Mouse (Mus musculus): ENCODE results near the gene Ngef. TPM values are rescaled to one million over a fixed set of nuclear protein-coding genes. Genes with fewer than 3 reads are reported as not detected.

Ngef gene
- polyA plus RNA-seq, 1 experiment from 2014 or later: 13.3 TPM

DNA sequence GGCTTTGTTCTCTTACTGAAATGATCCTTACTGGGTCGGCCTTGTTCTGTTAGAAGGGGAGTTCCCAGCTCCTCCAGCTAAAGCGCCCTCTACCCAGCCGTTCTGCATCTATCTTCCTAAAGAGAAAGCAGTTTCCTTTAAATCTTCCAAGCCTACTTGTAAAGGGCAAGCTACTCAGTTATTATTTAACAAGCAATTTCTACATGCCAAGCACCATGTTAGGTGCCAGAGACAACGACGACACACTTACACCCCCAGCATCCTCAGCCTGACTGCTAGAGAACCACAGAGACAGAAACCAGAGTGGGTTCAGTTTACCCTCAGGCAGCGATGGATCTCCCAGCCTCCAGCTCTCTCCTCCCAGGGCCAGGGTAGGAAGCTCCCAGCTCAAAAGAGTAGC, 65.8 kb downstream of the Ngef start:
- H3K9me3 ChIP-seq (ENCODE audit: control insufficient read depth): no peaks in the 10 kb centered on the region
- no peak overlapping the region for H3K9ac ChIP-seq (ENCODE audit: low read depth, low read length)
- H3K27ac ChIP-seq (ENCODE audit: low read depth, low read length): no peak overlapping the region
- TF ChIP-seq CTCF (IDR thresholded peaks at IDR 0.05; ENCODE audit: low read depth): no peak
- no peak for ATAC-seq
- WGBS: 73% methylated on average over 6 of the region's 6 CpGs
- no peaks in the 10 kb centered on the region for H3K36me3 ChIP-seq (ENCODE audit: control insufficient read depth, insufficient read depth)
- no peaks in the 10 kb centered on the region for H3K4me1 ChIP-seq (replicated peaks; ENCODE audit: control insufficient read depth, insufficient read depth, low read length)
- H3K4me2 ChIP-seq (replicated peaks; ENCODE audit: low read depth): no peak overlapping the region
- no peak overlapping the region for H3K4me3 ChIP-seq (ENCODE audit: low read depth, low read length)
- 0 out of 2 replicates have a peak, but pooled peaks cover 5% of the 10 kb centered on the region for H3K27me3 ChIP-seq (replicated peaks; ENCODE audit: control insufficient read depth, insufficient read depth, low read length)

DNA sequence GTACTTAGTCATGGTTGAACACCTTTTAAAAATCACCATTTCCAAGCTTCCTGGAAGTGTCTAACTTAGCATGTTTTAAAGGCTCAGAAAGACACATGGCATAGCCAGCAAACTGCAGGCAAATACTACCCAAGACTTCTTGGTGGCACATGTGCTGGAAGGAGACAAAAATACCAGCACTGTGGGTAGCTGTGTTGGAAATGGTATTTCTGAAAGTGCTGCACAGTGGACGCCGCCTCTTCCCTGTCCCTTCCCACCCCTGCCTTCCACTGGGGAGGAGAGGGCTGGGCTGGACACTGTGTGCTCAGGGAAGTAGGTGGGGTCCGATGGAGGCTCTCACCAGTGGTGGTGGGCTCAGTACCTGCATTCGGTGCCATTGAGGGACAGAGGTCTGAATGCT, 68.1 kb downstream of the Ngef start:
- WGBS: 88% methylated on average over 4 of the region's 4 CpGs

DNA sequence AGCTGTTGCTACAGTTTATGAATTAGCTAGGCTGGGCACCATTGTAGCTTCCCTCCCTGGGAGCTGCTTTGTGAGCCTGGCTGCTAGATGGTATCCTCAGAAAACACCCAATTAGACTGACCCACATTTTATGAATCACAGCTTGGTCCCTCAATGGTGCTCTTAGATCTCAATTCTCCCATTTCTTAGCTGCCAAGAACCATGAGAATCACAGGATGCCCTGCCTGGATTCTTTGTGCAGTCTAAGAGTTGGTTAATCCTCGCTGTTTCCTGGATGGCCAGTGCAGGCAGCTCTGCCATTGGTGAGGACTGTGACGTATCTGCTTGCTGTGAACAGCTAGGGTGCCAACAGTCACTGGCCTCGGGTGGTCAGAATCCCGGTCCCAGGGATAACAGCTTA, 80.1 kb downstream of the Ngef start:
- no peak for ATAC-seq
- peaks cover 9% of the 10 kb centered on the region; the same call in 1 of the 2 replicates for H3K36me3 ChIP-seq (ENCODE audit: control insufficient read depth, insufficient read depth)
- no peak overlapping the region for H3K4me2 ChIP-seq (replicated peaks; ENCODE audit: low read depth)
- 75% methylated on average over 4 of the region's 4 CpGs for WGBS
- no peak overlapping the region for H3K27ac ChIP-seq (ENCODE audit: low read depth, low read length)
- H3K9me3 ChIP-seq (ENCODE audit: control insufficient read depth): no peaks in the 10 kb centered on the region
- no peak overlapping the region for H3K4me3 ChIP-seq (ENCODE audit: low read depth, low read length)
- no peak for TF ChIP-seq CTCF (IDR thresholded peaks at IDR 0.05; ENCODE audit: low read depth)
- H3K4me1 ChIP-seq (replicated peaks; ENCODE audit: control insufficient read depth, insufficient read depth, low read length): no peaks in the 10 kb centered on the region
- H3K27me3 ChIP-seq (replicated peaks; ENCODE audit: control insufficient read depth, insufficient read depth, low read length): no peaks in the 10 kb centered on the region
- H3K9ac ChIP-seq (ENCODE audit: low read depth, low read length): no peak overlapping the region

More for the DNA sequence above, 68.1 kb downstream of the Ngef start:
- H3K27ac ChIP-seq (ENCODE audit: low read depth, low read length): no peak overlapping the region
- no peak for ATAC-seq
- H3K4me1 ChIP-seq (replicated peaks; ENCODE audit: control insufficient read depth, insufficient read depth, low read length): no peaks in the 10 kb centered on the region
- no peak for TF ChIP-seq CTCF (IDR thresholded peaks at IDR 0.05; ENCODE audit: low read depth)
- H3K4me2 ChIP-seq (replicated peaks; ENCODE audit: low read depth): no peak overlapping the region
- H3K27me3 ChIP-seq (replicated peaks; ENCODE audit: control insufficient read depth, insufficient read depth, low read length): 0 out of 2 replicates have a peak, but pooled peaks cover 5% of the 10 kb centered on the region
- H3K4me3 ChIP-seq (ENCODE audit: low read depth, low read length): no peak overlapping the region
- no peak overlapping the region for H3K9ac ChIP-seq (ENCODE audit: low read depth, low read length)
- no peaks in the 10 kb centered on the region for H3K9me3 ChIP-seq (ENCODE audit: control insufficient read depth)
- H3K36me3 ChIP-seq (ENCODE audit: control insufficient read depth, insufficient read depth): peaks cover 4% of the 10 kb centered on the region; the same call in 1 of the 2 replicates

DNA sequence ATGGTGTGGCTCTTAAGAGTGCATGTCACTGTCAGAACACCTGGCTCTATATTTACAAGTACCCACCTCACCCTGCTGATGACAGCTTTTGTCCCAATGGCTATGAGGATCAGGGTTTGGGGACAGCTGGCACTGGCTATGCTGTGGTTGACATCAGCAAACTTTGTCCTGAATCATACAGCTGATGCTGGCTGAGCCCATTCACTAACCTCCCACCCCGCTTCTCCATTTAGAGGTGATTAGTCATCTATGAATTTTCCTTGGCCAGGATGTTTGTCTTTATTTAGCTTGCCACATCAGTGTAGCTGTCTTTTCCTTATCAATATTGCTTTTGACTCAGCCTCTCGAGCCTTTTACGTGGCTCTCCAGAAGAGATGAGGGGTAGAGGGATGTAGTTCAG, 81.4 kb downstream of the Ngef start:
- no peak overlapping the region for H3K4me3 ChIP-seq (ENCODE audit: low read depth, low read length)
- peaks cover 20% of the 10 kb centered on the region for H3K36me3 ChIP-seq (ENCODE audit: control insufficient read depth, insufficient read depth)
- H3K9ac ChIP-seq (ENCODE audit: low read depth, low read length): no peak overlapping the region
- H3K4me2 ChIP-seq (replicated peaks; ENCODE audit: low read depth): no peak overlapping the region
- 64% methylated on average over 3 of the region's 3 CpGs for WGBS
- ATAC-seq: no peak
- no peak for TF ChIP-seq CTCF (IDR thresholded peaks at IDR 0.05; ENCODE audit: low read depth)
- no peaks in the 10 kb centered on the region for H3K9me3 ChIP-seq (ENCODE audit: control insufficient read depth)
- no peak overlapping the region for H3K27ac ChIP-seq (ENCODE audit: low read depth, low read length)
- H3K27me3 ChIP-seq (replicated peaks; ENCODE audit: control insufficient read depth, insufficient read depth, low read length): no peaks in the 10 kb centered on the region
- H3K4me1 ChIP-seq (replicated peaks; ENCODE audit: control insufficient read depth, insufficient read depth, low read length): no peaks in the 10 kb centered on the region

DNA sequence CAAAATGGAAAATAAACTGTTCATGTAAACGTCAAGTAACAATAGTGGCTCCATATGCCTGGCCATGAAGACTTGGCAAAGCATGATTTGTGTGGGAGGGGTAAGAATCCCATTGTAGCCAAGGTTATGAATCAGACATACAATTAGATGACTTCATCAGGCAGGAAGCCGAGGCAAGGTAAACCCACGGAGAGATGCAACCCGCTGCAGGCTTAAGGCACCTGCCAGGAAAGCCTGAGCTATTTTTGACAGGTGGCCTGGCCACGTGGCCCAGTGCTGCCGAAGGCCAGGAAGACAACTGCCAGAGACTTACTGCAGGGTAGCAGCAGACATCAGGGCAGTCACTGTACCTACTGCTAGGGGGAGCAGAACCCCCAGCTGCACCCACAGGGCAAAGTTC, 87.3 kb downstream of the Ngef start:
- Histone ChIP-seq H3K9me3 (ENCODE audit: control insufficient read depth) (no peaks in the 10 kb centered on the region), H3K36me3 (ENCODE audit: control insufficient read depth, insufficient read depth) (peaks cover 60% of the 10 kb centered on the region), H3K4me1 (replicated peaks; ENCODE audit: control insufficient read depth, insufficient read depth, low read length) (no peaks in the 10 kb centered on the region), H3K9ac (ENCODE audit: low read depth, low read length) (no peak overlapping the region), H3K27me3 (replicated peaks; ENCODE audit: control insufficient read depth, insufficient read depth, low read length) (no peaks in the 10 kb centered on the region), H3K4me3 (ENCODE audit: low read depth, low read length) (no peak overlapping the region), H3K27ac (ENCODE audit: low read depth, low read length) (no peak overlapping the region), H3K4me2 (replicated peaks; ENCODE audit: low read depth) (no peak overlapping the region)
- TF ChIP-seq CTCF (IDR thresholded peaks at IDR 0.05; ENCODE audit: low read depth): no peak
- 64% methylated on average over 6 of the region's 6 CpGs for WGBS
- no peak for ATAC-seq

DNA sequence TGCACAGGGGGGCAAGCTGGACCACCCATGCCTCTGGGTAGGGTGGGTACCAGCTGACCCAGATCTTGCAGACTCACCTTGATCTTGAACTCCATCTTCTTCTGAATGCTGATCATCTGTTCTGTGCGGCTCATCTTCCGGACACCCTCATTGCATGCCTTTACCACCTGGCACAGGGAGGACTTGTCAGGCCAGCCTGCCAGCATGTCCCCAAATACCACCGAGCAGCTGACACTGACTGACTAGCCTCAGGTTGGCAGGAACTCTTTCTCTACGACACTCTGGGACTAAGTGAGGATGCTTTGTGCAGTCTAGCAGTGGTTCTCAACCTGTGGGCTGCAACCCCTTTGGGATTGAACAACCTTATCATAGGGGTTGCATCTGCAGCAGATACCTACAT, 91.1 kb downstream of the Ngef start:
- no peak for TF ChIP-seq CTCF (IDR thresholded peaks at IDR 0.05; ENCODE audit: low read depth)
- Histone ChIP-seq H3K27ac (ENCODE audit: low read depth, low read length) (no peak overlapping the region), H3K9ac (ENCODE audit: low read depth, low read length) (no peak overlapping the region), H3K27me3 (replicated peaks; ENCODE audit: control insufficient read depth, insufficient read depth, low read length) (no peaks in the 10 kb centered on the region), H3K4me2 (replicated peaks; ENCODE audit: low read depth) (no peak overlapping the region), H3K9me3 (ENCODE audit: control insufficient read depth) (no peaks in the 10 kb centered on the region), H3K36me3 (ENCODE audit: control insufficient read depth, insufficient read depth) (peaks cover 57% of the 10 kb centered on the region), H3K4me3 (ENCODE audit: low read depth, low read length) (no peak overlapping the region), H3K4me1 (replicated peaks; ENCODE audit: control insufficient read depth, insufficient read depth, low read length) (no peaks in the 10 kb centered on the region)
- ATAC-seq: no peak
- 90% methylated on average over 4 of the region's 4 CpGs for WGBS

Data from intestine, postnatal 0 days (tissue).